In the genomic region with DNA sequence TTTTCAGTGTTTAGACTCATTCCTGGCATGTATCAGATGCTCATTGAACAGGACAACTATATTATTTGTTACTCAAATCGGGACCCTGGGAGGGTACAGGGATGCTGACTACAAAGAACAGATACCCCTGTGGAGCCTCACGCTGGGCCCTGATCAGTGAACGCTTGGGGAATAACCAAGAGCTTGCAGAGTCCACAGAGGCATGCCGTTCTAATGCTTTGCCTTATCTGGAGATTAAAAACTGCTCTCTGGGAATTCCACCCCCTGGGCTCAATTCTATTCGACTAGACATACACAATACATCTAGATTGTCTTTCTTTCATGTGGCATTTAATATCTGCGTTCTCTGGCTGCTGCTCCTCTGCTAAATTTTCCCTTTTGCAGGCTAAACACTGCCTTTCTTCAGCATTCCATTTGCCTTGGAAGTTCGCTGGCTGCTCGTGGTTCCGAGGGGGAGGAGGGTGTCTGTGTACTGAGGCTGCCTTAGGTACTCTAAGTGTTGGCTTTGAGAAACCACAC, we compare ENCODE assay signal across 14 mouse cellular contexts.
"Had no signal": no experiment of that assay in that cellular context is flagged by ENCODE, and none has a peak within 500 bp of the region (broad histone marks: within the 10 kb centered on the region; RNA-seq: fewer than 3 reads in every experiment).

No protein-coding gene starts in this region.

- H3K9me3 ChIP-seq: limb, embryonic 12.5 days; liver, embryonic 13.5 days; midbrain, embryonic 15.5 days; neural tube, embryonic 12.5 days had no signal

- H3K27me3 ChIP-seq: liver, embryonic 13.5 days; neural tube, embryonic 12.5 days had no signal

- ATAC-seq: liver, postnatal 0 days; lung, postnatal 0 days; midbrain, embryonic 15.5 days had no signal

- DNase-seq: kidney, postnatal 36 days; layer of hippocampus, adult 9-11 months; layer of hippocampus, postnatal 36 days; liver; liver, embryonic 13.5 days; liver, postnatal 0 days; lung, postnatal 36 days; thymus, postnatal 14 days had no signal

- H3K27ac ChIP-seq: kidney, postnatal 0 days; liver, embryonic 13.5 days; midbrain, embryonic 15.5 days; neural tube, embryonic 12.5 days; stomach, postnatal 0 days had no signal

- H3K36me3 ChIP-seq: limb, embryonic 12.5 days; liver, embryonic 13.5 days; midbrain, embryonic 15.5 days; neural tube, embryonic 12.5 days had no signal

- H3K4me1 ChIP-seq: liver, embryonic 13.5 days; neural tube, embryonic 12.5 days had no signal

- H3K4me3 ChIP-seq: limb, embryonic 12.5 days; liver, embryonic 13.5 days; midbrain, embryonic 15.5 days; neural tube, embryonic 12.5 days had no signal

- H3K4me2 ChIP-seq: liver, embryonic 13.5 days; midbrain, embryonic 15.5 days; neural tube, embryonic 12.5 days had no signal

- H3K9ac ChIP-seq: limb, embryonic 12.5 days; liver, embryonic 13.5 days; liver, postnatal 0 days; midbrain, embryonic 15.5 days; neural tube, embryonic 12.5 days had no signal
